Mouse (Mus musculus): ENCODE results near the gene Tipin.

The Tipin gene

GRCm38 (mm10) chr9:64343656-64344055 lies 62.3 kb downstream of the Tipin start:
- DNase-seq (ENCODE audit: low spot score in 2 of 2) = no peak

GRCm38 (mm10) chr9:64345931-64346330 lies 64.5 kb downstream of the Tipin start:
- no peak for DNase-seq (ENCODE audit: low spot score in 2 of 2)

- DNase-seq (ENCODE audit: low spot score in 2 of 2) = no peak
Measured at GRCm38 (mm10) chr9:64347377-64347776, 66.0 kb downstream of the Tipin start.

GRCm38 (mm10) chr9:64349490-64349889 lies 68.1 kb downstream of the Tipin start:
- DNase-seq (ENCODE audit: low spot score in 2 of 2) = no peak

GRCm38 (mm10) chr9:64351191-64351590 lies 69.8 kb downstream of the Tipin start:
- DNase-seq (ENCODE audit: low spot score in 2 of 2) = peak in 1 of 2 experiments; percentile 23
